Mouse (Mus musculus) gastrocnemius, adult 8-10 months (tissue): Measurements from ENCODE around the gene Zbtb4. TPM values are rescaled to one million over a fixed set of nuclear protein-coding genes. Genes with fewer than 3 reads are reported as not detected.

Experiments
- total RNA-seq, 4 experiments: library from RNA; stranded (reverse); gene quantifications; 2 replicates each; pipeline ENCODE4 v1.2.4; 2022

Gene Zbtb4
- total RNA-seq, 4 experiments from 2014 or later = 35.6 to 40.3 (median 38.5) TPM

Other genes with a start within 250 kb of the Zbtb4 start
- under 1 TPM in 3 of 4 experiments, not detected in 1; 0.02 to 0.68 (median 0.05) TPM for gene Dnah2, start 216.8 kb upstream of the Zbtb4 start, total RNA-seq
- gene Efnb3, start 205.7 kb upstream of the Zbtb4 start, total RNA-seq = under 1 TPM; 0.31 to 0.46 (median 0.35) TPM
- gene Wrap53, start 185.7 kb upstream of the Zbtb4 start, total RNA-seq = 1 to 10 TPM; 3.3 to 4.4 (median 3.7) TPM
- 10 to 100 TPM; 12.6 to 17.2 (median 13.8) TPM for gene Trp53, start 185.6 kb upstream of the Zbtb4 start, total RNA-seq
- 100 to 1,000 TPM; 333 to 372 (median 353) TPM for gene Atp1b2, start 160.0 kb upstream of the Zbtb4 start, total RNA-seq
- gene Shbg, start 148.0 kb upstream of the Zbtb4 start, total RNA-seq = not detected
- 1 to 10 TPM; 1.4 to 3.8 (median 2.7) TPM for gene Sat2, start 143.9 kb upstream of the Zbtb4 start, total RNA-seq
- 100 to 1,000 TPM; 104 to 114 (median 108) TPM for gene Fxr2, start 132.9 kb upstream of the Zbtb4 start, total RNA-seq
- not detected for gene Sox15, start 110.6 kb upstream of the Zbtb4 start, total RNA-seq
- gene Mpdu1, start 103.3 kb upstream of the Zbtb4 start, total RNA-seq = 1 to 10 TPM; 7.3 to 8.8 (median 8.3) TPM
- 1 to 10 TPM in 3 of 4 experiments, under 1 TPM in 1; 0.73 to 3.7 (median 1.4) TPM for gene Cd68, start 99.8 kb upstream of the Zbtb4 start, total RNA-seq
- 100 to 1,000 TPM in 1 of 4 experiments, 10 to 100 TPM in 3; 81.9 to 109 (median 91.5) TPM for gene Eif4a1, start 93.5 kb upstream of the Zbtb4 start, total RNA-seq
- gene Senp3, start 83.8 kb upstream of the Zbtb4 start, total RNA-seq = 10 to 100 TPM; 25.7 to 29.4 (median 28.3) TPM
- under 1 TPM in 3 of 4 experiments, not detected in 1; 0.48 to 0.56 (median 0.54) TPM for gene Tnfsf13, start 80.1 kb upstream of the Zbtb4 start, total RNA-seq
- gene Tnfsf12, start 70.1 kb upstream of the Zbtb4 start, total RNA-seq = 1 to 10 TPM; 6.0 to 9.0 (median 7.1) TPM
- gene Tnfsfm13, start 69.8 kb upstream of the Zbtb4 start, total RNA-seq = 1 to 10 TPM; 1.3 to 1.7 (median 1.6) TPM
- 10 to 100 TPM; 27.8 to 38.4 (median 35.3) TPM for gene Polr2a, start 7.3 kb upstream of the Zbtb4 start, total RNA-seq
- not detected for gene Slc35g3, start 3.9 kb upstream of the Zbtb4 start, total RNA-seq
- 10 to 100 TPM; 25.2 to 33.8 (median 28.9) TPM for gene Chrnb1, start 30.0 kb downstream of the Zbtb4 start, total RNA-seq
- gene Fgf11, start 35.9 kb downstream of the Zbtb4 start, total RNA-seq = 1 to 10 TPM; 2.5 to 5.8 (median 4.0) TPM
- gene Tmem102, start 39.7 kb downstream of the Zbtb4 start, total RNA-seq = under 1 TPM; 0.17 to 0.31 (median 0.24) TPM
- gene Gm39566, start 49.4 kb downstream of the Zbtb4 start, total RNA-seq = not detected
- not detected for gene Spem2, start 52.6 kb downstream of the Zbtb4 start, total RNA-seq
- gene Spem1, start 56.3 kb downstream of the Zbtb4 start, total RNA-seq = not detected
- gene Nlgn2, start 71.9 kb downstream of the Zbtb4 start, total RNA-seq = 1 to 10 TPM; 1.3 to 2.4 (median 1.7) TPM
- gene Tmem256, start 72.6 kb downstream of the Zbtb4 start, total RNA-seq = 100 to 1,000 TPM; 143 to 214 (median 181) TPM
- gene Plscr3, start 80.5 kb downstream of the Zbtb4 start, total RNA-seq = 10 to 100 TPM in 2 of 4 experiments, 1 to 10 TPM in 2; 8.7 to 10.6 (median 9.4) TPM
- under 1 TPM in 1 of 4 experiments, not detected in 3; 0.31 TPM for gene Tnk1, start 92.8 kb downstream of the Zbtb4 start, total RNA-seq
- not detected for gene Tmem95, start 112.1 kb downstream of the Zbtb4 start, total RNA-seq
- 1 to 10 TPM in 2 of 4 experiments, under 1 TPM in 2; 0.97 to 1.3 (median 1.1) TPM for gene Kctd11, start 115.5 kb downstream of the Zbtb4 start, total RNA-seq
- gene Acap1, start 129.6 kb downstream of the Zbtb4 start, total RNA-seq = under 1 TPM in 3 of 4 experiments, not detected in 1; 0.15 to 0.21 (median 0.19) TPM
- gene 2810408A11Rik, start 135.1 kb downstream of the Zbtb4 start, total RNA-seq = 1 to 10 TPM in 1 of 4 experiments, under 1 TPM in 3; 0.22 to 1.1 (median 0.57) TPM
- 10 to 100 TPM; 21.6 to 31.3 (median 25.5) TPM for gene Neurl4, start 135.2 kb downstream of the Zbtb4 start, total RNA-seq
- gene Gps2, start 148.0 kb downstream of the Zbtb4 start, total RNA-seq = 10 to 100 TPM; 38.6 to 53.2 (median 50.3) TPM
- gene Eif5a, start 156.0 kb downstream of the Zbtb4 start, total RNA-seq = 100 to 1,000 TPM; 443 to 477 (median 467) TPM
- 10 to 100 TPM in 1 of 4 experiments, 1 to 10 TPM in 3; 8.5 to 11.4 (median 9.2) TPM for gene Ybx2, start 169.9 kb downstream of the Zbtb4 start, total RNA-seq
- 100 to 1,000 TPM; 397 to 490 (median 424) TPM for gene Slc2a4, start 182.3 kb downstream of the Zbtb4 start, total RNA-seq
- not detected for gene Cldn7, start 198.9 kb downstream of the Zbtb4 start, total RNA-seq
- 100 to 1,000 TPM; 266 to 308 (median 283) TPM for gene Ctdnep1, start 215.2 kb downstream of the Zbtb4 start, total RNA-seq
- 10 to 100 TPM; 38.8 to 40.8 (median 39.4) TPM for gene Elp5, start 216.6 kb downstream of the Zbtb4 start, total RNA-seq
- 100 to 1,000 TPM; 186 to 216 (median 214) TPM for gene Gabarap, start 225.2 kb downstream of the Zbtb4 start, total RNA-seq
- gene Phf23, start 229.9 kb downstream of the Zbtb4 start, total RNA-seq = 10 to 100 TPM; 20.5 to 28.5 (median 23.0) TPM
- 1 to 10 TPM; 3.8 to 5.2 (median 4.5) TPM for gene Dvl2, start 234.7 kb downstream of the Zbtb4 start, total RNA-seq
- 100 to 1,000 TPM; 288 to 338 (median 299) TPM for gene Acadvl, start 249.5 kb downstream of the Zbtb4 start, total RNA-seq